Mouse (Mus musculus): ENCODE measurements around the gene Ets2. TPM values are rescaled to one million over a fixed set of nuclear protein-coding genes. Genes with fewer than 3 reads are reported as not detected.

Gene Ets2
- polyA plus RNA-seq, 1 experiment from 2014 or later: 29.8 TPM

DNA sequence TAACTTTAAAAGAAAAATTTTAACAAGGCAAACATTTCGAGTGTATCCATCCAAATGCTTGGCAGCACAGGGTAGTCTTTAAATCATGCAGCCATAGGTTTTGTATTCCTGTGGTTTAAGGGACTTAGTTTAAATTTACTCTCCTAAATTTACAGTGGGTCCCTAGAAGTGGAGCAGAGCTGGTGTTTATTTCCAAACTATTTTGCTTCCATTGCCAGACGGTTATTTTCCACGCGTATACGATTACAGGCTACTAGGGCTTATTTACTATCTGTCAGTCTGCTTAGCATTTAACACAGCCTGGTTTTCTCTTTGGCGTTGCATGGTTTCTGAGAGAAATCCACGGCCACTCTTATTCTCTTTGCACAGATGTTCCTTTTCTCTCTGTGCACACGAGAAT, 42.9 kb downstream of the Ets2 start:
- Histone ChIP-seq H3K9ac (ENCODE audit: low read depth, low read length) (no peak overlapping the region), H3K4me3 (ENCODE audit: low read depth, low read length) (no peak overlapping the region), H3K9me3 (ENCODE audit: control insufficient read depth, low read length) (no peaks in the 10 kb centered on the region), H3K27ac (ENCODE audit: low read depth, low read length) (no peak overlapping the region), H3K4me1 (replicated peaks; ENCODE audit: control insufficient read depth, insufficient read depth, low read length) (no peaks in the 10 kb centered on the region), H3K27me3 (replicated peaks; ENCODE audit: control insufficient read depth, insufficient read depth, low read length) (no peaks in the 10 kb centered on the region), H3K36me3 (ENCODE audit: control insufficient read depth, insufficient read depth, low read length) (no peaks in the 10 kb centered on the region), H3K4me2 (no peak overlapping the region)
- no peak for ATAC-seq (replicated peaks; ENCODE audit: low FRiP score)
- DNase-seq (ENCODE audit: low spot score): no peak
- 78% methylated on average over 8 of the region's 8 CpGs for WGBS

DNA sequence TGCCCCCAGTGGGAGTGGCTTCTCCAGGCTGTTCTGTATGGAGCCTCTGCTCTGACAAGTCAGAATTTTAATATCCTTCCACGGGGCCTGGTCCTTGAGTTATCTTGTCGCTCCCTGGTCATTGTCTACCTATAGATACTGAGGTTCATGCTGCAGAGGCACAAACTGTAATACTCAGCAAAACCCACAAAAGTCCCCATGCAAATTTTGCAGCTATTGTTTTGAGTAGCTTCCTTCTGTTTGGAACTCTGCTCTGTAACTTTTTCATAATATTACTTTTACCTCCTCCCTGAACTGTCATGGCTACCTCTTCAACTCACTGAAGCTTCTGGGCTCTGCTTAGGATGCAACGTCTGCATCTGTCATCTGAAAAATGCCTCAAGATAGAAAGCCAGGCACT, 43.8 kb downstream of the Ets2 start:
- H3K4me3 ChIP-seq (ENCODE audit: low read depth, low read length): no peak overlapping the region
- no peaks in the 10 kb centered on the region for H3K36me3 ChIP-seq (ENCODE audit: control insufficient read depth, insufficient read depth, low read length)
- 65% methylated on average over 3 of the region's 3 CpGs for WGBS
- no peak overlapping the region for H3K4me2 ChIP-seq
- DNase-seq (ENCODE audit: low spot score): no peak
- H3K27me3 ChIP-seq (replicated peaks; ENCODE audit: control insufficient read depth, insufficient read depth, low read length): no peaks in the 10 kb centered on the region
- H3K9ac ChIP-seq (ENCODE audit: low read depth, low read length): no peak overlapping the region
- no peak overlapping the region for H3K27ac ChIP-seq (ENCODE audit: low read depth, low read length)
- no peaks in the 10 kb centered on the region for H3K9me3 ChIP-seq (ENCODE audit: control insufficient read depth, low read length)
- H3K4me1 ChIP-seq (replicated peaks; ENCODE audit: control insufficient read depth, insufficient read depth, low read length): no peaks in the 10 kb centered on the region
- ATAC-seq (replicated peaks; ENCODE audit: low FRiP score): no peak

DNA sequence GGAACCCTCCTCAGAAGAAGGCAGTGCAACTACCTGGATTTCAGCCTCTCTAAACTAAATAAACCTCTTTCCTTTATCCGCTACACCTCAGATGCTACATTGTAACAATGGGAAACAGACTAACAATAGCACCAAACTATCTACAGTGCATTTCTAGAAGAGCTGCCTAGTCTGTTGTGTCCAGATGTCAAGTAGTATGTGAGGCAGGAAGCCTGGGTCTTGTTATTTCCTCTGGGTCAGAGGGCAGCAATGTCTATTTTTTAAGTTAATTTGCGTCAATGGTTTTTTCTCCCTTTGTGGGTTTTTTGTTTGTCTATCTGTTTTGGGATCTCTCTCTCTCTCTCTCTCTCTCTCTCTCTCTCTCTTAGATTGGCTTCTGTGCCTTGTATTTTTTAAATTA, 44.7 kb downstream of the Ets2 start:
- WGBS: 75% methylated on average over 2 of the region's 2 CpGs
- no peaks in the 10 kb centered on the region for H3K36me3 ChIP-seq (ENCODE audit: control insufficient read depth, insufficient read depth, low read length)
- no peak overlapping the region for H3K9ac ChIP-seq (ENCODE audit: low read depth, low read length)
- H3K27ac ChIP-seq (ENCODE audit: low read depth, low read length): no peak overlapping the region
- no peaks in the 10 kb centered on the region for H3K9me3 ChIP-seq (ENCODE audit: control insufficient read depth, low read length)
- H3K4me3 ChIP-seq (ENCODE audit: low read depth, low read length): no peak overlapping the region
- H3K27me3 ChIP-seq (replicated peaks; ENCODE audit: control insufficient read depth, insufficient read depth, low read length): no peaks in the 10 kb centered on the region
- no peak overlapping the region for H3K4me2 ChIP-seq
- H3K4me1 ChIP-seq (replicated peaks; ENCODE audit: control insufficient read depth, insufficient read depth, low read length): no peaks in the 10 kb centered on the region
- no peak for DNase-seq (ENCODE audit: low spot score)
- ATAC-seq (replicated peaks; ENCODE audit: low FRiP score): no peak

DNA sequence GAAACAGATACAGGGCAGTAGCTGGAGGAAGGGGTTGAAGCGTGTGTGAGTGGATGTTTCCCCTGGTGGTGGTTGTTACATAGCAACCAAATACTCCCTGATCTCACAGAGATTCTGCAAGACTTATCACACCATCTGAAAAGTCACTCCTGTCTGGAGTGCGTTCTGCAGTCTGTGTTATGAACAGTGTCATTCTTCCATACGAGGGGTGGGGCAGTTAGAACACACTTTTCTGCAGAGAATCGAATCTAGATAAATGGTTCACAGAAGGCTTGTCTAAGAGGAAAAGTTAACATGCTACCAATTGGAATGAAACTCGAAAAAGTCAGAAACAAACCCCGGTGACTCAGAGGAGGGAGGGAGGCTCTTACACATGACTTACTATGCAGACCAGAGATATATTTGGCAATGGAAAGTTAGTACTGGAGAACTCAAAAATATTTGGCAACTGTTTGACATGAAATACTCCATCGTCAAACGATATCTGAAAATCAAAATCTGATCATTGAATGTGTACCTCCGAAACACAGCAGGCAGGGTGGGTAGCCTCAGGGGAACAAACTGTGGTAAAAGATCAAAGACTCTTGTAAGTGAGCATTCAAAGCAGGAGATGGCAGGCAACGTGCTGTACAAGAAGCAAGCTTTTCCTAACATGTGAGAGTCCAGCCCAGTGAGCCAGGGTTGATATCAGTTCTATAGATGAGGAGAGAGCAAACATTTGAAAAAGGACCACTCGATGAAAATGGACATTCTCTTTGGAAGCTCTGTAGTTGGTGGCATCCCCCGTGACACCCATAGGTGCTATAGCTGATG, 47.6 kb downstream of the Ets2 start:
- H3K27ac ChIP-seq (ENCODE audit: low read depth, low read length): no peak overlapping the region
- no peak overlapping the region for H3K4me2 ChIP-seq
- no peaks in the 10 kb centered on the region for H3K27me3 ChIP-seq (replicated peaks; ENCODE audit: control insufficient read depth, insufficient read depth, low read length)
- no peaks in the 10 kb centered on the region for H3K4me1 ChIP-seq (replicated peaks; ENCODE audit: control insufficient read depth, insufficient read depth, low read length)
- no peak for ATAC-seq (replicated peaks; ENCODE audit: low FRiP score)
- H3K36me3 ChIP-seq (ENCODE audit: control insufficient read depth, insufficient read depth, low read length): no peaks in the 10 kb centered on the region
- no peak overlapping the region for H3K9ac ChIP-seq (ENCODE audit: low read depth, low read length)
- H3K9me3 ChIP-seq (ENCODE audit: control insufficient read depth, low read length): no peaks in the 10 kb centered on the region
- WGBS: 76% methylated on average over 12 of the region's 12 CpGs
- DNase-seq (ENCODE audit: low spot score): no peak
- H3K4me3 ChIP-seq (ENCODE audit: low read depth, low read length): no peak overlapping the region

DNA sequence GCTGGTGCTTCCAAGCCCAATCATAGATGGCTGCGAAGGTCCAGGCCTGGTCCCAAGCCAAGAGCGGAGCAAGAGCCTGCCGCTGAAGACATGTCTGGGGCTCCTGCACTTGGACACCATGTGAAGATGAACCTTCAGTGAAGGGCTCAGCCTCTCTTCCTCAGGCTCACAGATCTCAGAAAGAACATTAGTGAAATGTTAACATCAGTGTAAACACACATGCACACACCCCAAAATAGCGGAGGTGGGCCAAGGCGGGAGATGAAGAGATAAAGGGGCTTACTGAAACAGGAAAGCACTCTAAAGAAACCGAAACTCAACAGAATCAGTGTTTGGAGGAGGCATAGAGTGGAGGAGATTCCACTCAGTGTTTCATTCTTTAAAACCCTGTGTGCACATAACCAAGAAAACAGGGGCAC, 48.3 kb downstream of the Ets2 start:
- no peak for ATAC-seq (replicated peaks; ENCODE audit: low FRiP score)
- 70% methylated on average over 6 of the region's 6 CpGs for WGBS

DNA sequence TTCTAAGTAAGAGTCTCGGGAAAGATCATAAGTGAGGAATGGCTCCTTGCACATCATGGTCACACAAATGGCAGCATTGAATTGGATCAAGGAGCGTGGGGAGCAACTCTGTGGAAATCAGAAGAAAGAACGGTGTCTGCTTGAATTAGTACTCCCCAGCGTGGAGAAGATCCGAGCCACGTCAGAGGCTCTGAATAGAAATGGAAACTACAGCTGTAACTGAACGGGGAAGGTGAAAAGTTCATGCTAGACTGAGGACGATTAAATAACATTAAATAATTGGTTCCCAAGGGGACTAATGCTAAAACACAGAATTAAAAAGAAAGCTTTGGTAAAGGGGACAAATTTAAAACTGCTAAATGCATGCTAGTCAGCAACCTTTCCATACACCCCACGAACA, 50.6 kb downstream of the Ets2 start:
- ATAC-seq (replicated peaks; ENCODE audit: low FRiP score) (no peak), DNase-seq (ENCODE audit: low spot score) (no peak)
- Histone ChIP-seq H3K4me1 (replicated peaks; ENCODE audit: control insufficient read depth, insufficient read depth, low read length) (no peaks in the 10 kb centered on the region), H3K27ac (ENCODE audit: low read depth, low read length) (no peak overlapping the region), H3K4me2 (no peak overlapping the region), H3K9me3 (ENCODE audit: control insufficient read depth, low read length) (no peaks in the 10 kb centered on the region), H3K4me3 (ENCODE audit: low read depth, low read length) (no peak overlapping the region), H3K9ac (ENCODE audit: low read depth, low read length) (no peak overlapping the region), H3K27me3 (replicated peaks; ENCODE audit: control insufficient read depth, insufficient read depth, low read length) (no peaks in the 10 kb centered on the region), H3K36me3 (ENCODE audit: control insufficient read depth, insufficient read depth, low read length) (no peaks in the 10 kb centered on the region)
- 84% methylated on average over 9 of the region's 9 CpGs for WGBS

More for the DNA sequence above, 48.3 kb downstream of the Ets2 start:
- H3K36me3 ChIP-seq (ENCODE audit: control insufficient read depth, insufficient read depth, low read length): no peaks in the 10 kb centered on the region
- no peaks in the 10 kb centered on the region for H3K9me3 ChIP-seq (ENCODE audit: control insufficient read depth, low read length)
- H3K4me3 ChIP-seq (ENCODE audit: low read depth, low read length): no peak overlapping the region
- no peak overlapping the region for H3K4me2 ChIP-seq
- H3K9ac ChIP-seq (ENCODE audit: low read depth, low read length): no peak overlapping the region
- no peaks in the 10 kb centered on the region for H3K27me3 ChIP-seq (replicated peaks; ENCODE audit: control insufficient read depth, insufficient read depth, low read length)
- no peak for DNase-seq (ENCODE audit: low spot score)
- H3K4me1 ChIP-seq (replicated peaks; ENCODE audit: control insufficient read depth, insufficient read depth, low read length): no peaks in the 10 kb centered on the region
- H3K27ac ChIP-seq (ENCODE audit: low read depth, low read length): no peak overlapping the region; the same call in 1 of the 2 replicates

DNA sequence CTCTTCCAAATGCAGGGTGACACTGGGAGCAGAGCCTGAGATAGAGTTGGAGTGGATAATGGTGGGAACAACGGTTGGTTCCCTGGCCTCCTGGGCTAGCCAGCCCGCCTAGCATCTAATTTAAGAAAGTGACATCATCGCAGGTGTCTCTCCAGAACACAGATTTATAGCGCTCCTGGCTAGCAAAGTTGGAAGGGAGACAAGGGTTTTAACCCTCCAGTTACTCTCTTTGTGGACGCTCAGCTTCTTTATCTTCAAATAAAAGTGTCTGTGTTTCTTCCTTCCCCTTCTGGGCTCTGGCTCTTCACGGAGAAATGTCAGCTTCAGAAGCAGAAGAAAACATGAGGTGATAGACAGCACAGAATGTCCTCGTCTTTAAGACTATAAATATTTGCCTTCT, 51.4 kb downstream of the Ets2 start:
- H3K36me3 ChIP-seq (ENCODE audit: control insufficient read depth, insufficient read depth, low read length): no peaks in the 10 kb centered on the region
- H3K27me3 ChIP-seq (replicated peaks; ENCODE audit: control insufficient read depth, insufficient read depth, low read length): no peaks in the 10 kb centered on the region
- 29% methylated on average over 7 of the region's 7 CpGs for WGBS
- H3K27ac ChIP-seq (ENCODE audit: low read depth, low read length): no peak overlapping the region
- DNase-seq (ENCODE audit: low spot score): no peak
- H3K4me3 ChIP-seq (ENCODE audit: low read depth, low read length): no peak overlapping the region
- no peaks in the 10 kb centered on the region for H3K9me3 ChIP-seq (ENCODE audit: control insufficient read depth, low read length)
- ATAC-seq (replicated peaks; ENCODE audit: low FRiP score): no peak
- no peaks in the 10 kb centered on the region for H3K4me1 ChIP-seq (replicated peaks; ENCODE audit: control insufficient read depth, insufficient read depth, low read length)
- H3K4me2 ChIP-seq: no peak overlapping the region
- no peak overlapping the region for H3K9ac ChIP-seq (ENCODE audit: low read depth, low read length)

DNA sequence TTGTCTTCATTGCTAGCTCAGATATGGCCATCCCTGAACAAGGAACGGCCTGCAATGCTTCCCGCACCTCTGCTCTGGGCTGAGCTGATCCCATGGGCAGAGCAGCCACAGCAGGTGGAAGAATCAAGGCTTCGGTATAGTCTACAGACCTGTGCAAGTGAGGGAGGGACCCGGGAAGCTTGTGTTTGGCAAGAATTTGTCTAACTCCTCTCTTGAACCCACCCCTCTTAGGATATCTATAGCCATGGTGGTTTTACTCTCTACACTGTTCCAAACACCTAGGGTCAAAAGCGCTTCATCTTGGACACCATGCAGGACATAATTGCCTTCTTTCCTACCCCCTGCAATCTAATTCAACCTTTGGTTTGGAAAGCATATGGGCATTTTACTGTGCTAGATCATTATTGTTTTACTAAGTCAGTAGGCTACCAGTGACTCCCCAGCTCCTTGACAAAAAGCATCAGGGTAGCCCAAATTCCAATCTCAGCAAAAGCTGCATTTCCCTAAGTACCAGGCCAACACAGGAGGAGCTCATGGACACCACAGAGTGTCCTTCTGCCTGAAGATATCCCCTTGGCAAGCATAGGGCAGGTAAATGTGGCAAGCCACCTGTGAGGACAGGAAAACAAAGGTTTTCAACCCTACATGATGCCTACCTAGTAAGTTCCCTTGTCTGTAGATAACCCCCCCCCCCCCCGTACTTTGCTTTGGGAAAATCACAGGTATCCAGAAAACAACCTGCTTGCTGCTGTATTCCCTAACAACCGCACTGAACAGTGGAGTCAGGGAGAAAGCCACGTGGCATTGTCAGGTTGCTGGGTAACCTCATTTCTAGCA, 57.5 kb downstream of the Ets2 start:
- WGBS: 84% methylated on average over 8 of the region's 8 CpGs
- H3K27ac ChIP-seq (ENCODE audit: low read depth, low read length): no peak overlapping the region
- ATAC-seq (replicated peaks; ENCODE audit: low FRiP score): no peak
- H3K4me1 ChIP-seq (replicated peaks; ENCODE audit: control insufficient read depth, insufficient read depth, low read length): no peaks in the 10 kb centered on the region
- no peak overlapping the region for H3K4me2 ChIP-seq
- H3K4me3 ChIP-seq (ENCODE audit: low read depth, low read length): no peak overlapping the region
- no peak overlapping the region for H3K9ac ChIP-seq (ENCODE audit: low read depth, low read length)
- no peaks in the 10 kb centered on the region for H3K27me3 ChIP-seq (replicated peaks; ENCODE audit: control insufficient read depth, insufficient read depth, low read length)
- no peaks in the 10 kb centered on the region for H3K36me3 ChIP-seq (ENCODE audit: control insufficient read depth, insufficient read depth, low read length)
- no peaks in the 10 kb centered on the region for H3K9me3 ChIP-seq (ENCODE audit: control insufficient read depth, low read length)
- no peak for DNase-seq (ENCODE audit: low spot score)

All from liver, embryonic 11.5 days (tissue).